Mouse (Mus musculus) lung, adult 2 months (tissue): Measurements from ENCODE around the gene Ubash3b.

Experiments used
- CTCF ChIP-seq: fragments of 200-500 bp; IDR thresholded peaks from 2 replicates; pipeline ENCODE4 v1.5.1; 2011; ENCODE audit warnings: mild to moderate bottlenecking, low read length, control low read depth; ENCODE audit not compliant: insufficient read depth
- POLR2A ChIP-seq: fragments of 200-500 bp; IDR thresholded peaks from 2 replicates; pipeline ENCODE4 v1.6.1; 2011; ENCODE audit warnings: low read depth, mild to moderate bottlenecking, control low read depth, low read length, borderline replicate concordance; ENCODE audit errors: extremely low read depth

DNA sequence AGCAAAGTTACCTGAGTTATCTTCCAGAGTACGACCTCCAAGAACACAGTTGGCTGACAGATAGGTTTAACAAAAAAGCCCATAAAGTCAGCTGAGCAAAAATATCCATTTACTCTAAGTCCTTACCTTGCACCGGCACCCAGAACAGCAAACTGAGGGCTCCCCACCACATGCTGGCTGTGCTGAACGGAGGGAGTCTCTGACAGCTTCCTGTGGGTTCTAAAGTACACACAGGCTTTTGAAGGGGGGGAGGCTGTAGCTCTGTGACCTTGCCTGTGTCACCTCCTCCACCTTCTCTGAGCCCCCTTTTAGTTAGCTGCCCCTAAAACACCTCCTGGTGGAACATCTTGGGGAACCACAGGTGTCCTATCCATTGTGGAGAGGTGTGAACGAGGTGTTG is 157.1 kb downstream of the Ubash3b start, which contains the start of gene Crtam:
- TF ChIP-seq CTCF (no peak), POLR2A (no peak)
